Comparison of ENCODE assay signal across 13 mouse cellular contexts in genomic region chr11:68911531-68912177, GRCm38 (mm10). TPM values are rescaled to one million over a fixed set of nuclear protein-coding genes. Genes with fewer than 3 reads are reported as not detected.
DNase-seq lines count a peak whose midpoint lies in the region; ATAC-seq and TF ChIP-seq lines count a peak whose summit lies in the region.
"Had no signal": no experiment of that assay in that cellular context is flagged by ENCODE, and none has a peak within 500 bp of the region (broad histone marks: within the 10 kb centered on the region; RNA-seq: fewer than 3 reads in every experiment).

No protein-coding gene starts in this region.

- no peak overlapping the region for H3K9ac ChIP-seq in liver, embryonic 11.5 days (ENCODE audit: low read depth, low read length)
- no peak overlapping the region for H3K9ac ChIP-seq in liver, postnatal 0 days (replicated peaks)
- H3K9ac ChIP-seq in embryonic facial prominence, embryonic 14.5 days (ENCODE audit: low read depth, low read length) = peak overlapping the region; percentile 11; the same call in 1 of the 2 replicates
- no peak overlapping the region for H3K9ac ChIP-seq in intestine, postnatal 0 days (ENCODE audit: low read depth, low read length)
- H3K9ac ChIP-seq: midbrain, embryonic 12.5 days had no signal

- H3K27me3 ChIP-seq in liver, embryonic 11.5 days (replicated peaks; ENCODE audit: control insufficient read depth, insufficient read depth, low read length) = peaks cover 3% of the 10 kb centered on the region; the same call in 1 of the 2 replicates
- H3K27me3 ChIP-seq in liver, postnatal 0 days (ENCODE audit: insufficient read depth, low read length) = no peaks in the 10 kb centered on the region
- no peaks in the 10 kb centered on the region for H3K27me3 ChIP-seq in embryonic facial prominence, embryonic 14.5 days (replicated peaks; ENCODE audit: control insufficient read depth, insufficient read depth, low read length)
- no peaks in the 10 kb centered on the region for H3K27me3 ChIP-seq in intestine, postnatal 0 days (replicated peaks; ENCODE audit: control insufficient read depth, insufficient read depth, low read length)
- H3K27me3 ChIP-seq in hindbrain, embryonic 10.5 days (ENCODE audit: insufficient read depth, poor library complexity, severe bottlenecking) = no peaks in the 10 kb centered on the region
- H3K27me3 ChIP-seq: midbrain, embryonic 12.5 days had no signal

- H3K4me3 ChIP-seq in liver, embryonic 11.5 days (ENCODE audit: low read depth, low read length) = no peak overlapping the region
- no peak overlapping the region for H3K4me3 ChIP-seq in liver, postnatal 0 days (ENCODE audit: low read depth, low read length)
- no peak overlapping the region for H3K4me3 ChIP-seq in embryonic facial prominence, embryonic 14.5 days (ENCODE audit: low read depth, low read length)
- H3K4me3 ChIP-seq in intestine, postnatal 0 days (ENCODE audit: low read depth, low read length) = no peak overlapping the region
- H3K4me3 ChIP-seq in hindbrain, embryonic 10.5 days = no peak overlapping the region
- H3K4me3 ChIP-seq: midbrain, embryonic 12.5 days had no signal

- DNase-seq in liver, embryonic 11.5 days (ENCODE audit: low spot score) = no peak
- DNase-seq in liver, postnatal 0 days = no peak
- DNase-seq in embryonic facial prominence, embryonic 14.5 days (ENCODE audit: low spot score) = peak; percentile 76
- peak; percentile 59 for DNase-seq in lung, postnatal 10 days
- no peak for DNase-seq in hindbrain, embryonic 10.5 days (ENCODE audit: low spot score)
- DNase-seq in c-Kit-positive CD71-positive TER-119-positive erythroid progenitor cells, embryonic 14.5 days (ENCODE audit: low spot score) = no peak
- no peak for DNase-seq in layer of hippocampus, postnatal 36 days
- DNase-seq: gastrocnemius, postnatal 36 days; liver; thymus, adult 2 months had no signal

- ATAC-seq in liver, embryonic 11.5 days (replicated peaks; ENCODE audit: low FRiP score) = no peak
- ATAC-seq in liver, postnatal 0 days = no peak
- no peak; the same call in 1 of the 2 replicates for ATAC-seq in embryonic facial prominence, embryonic 14.5 days (ENCODE audit: low read depth)
- ATAC-seq in intestine, postnatal 0 days = no peak
- ATAC-seq: CD4-positive, CD25-positive, alpha-beta regulatory T cell, adult 4 months had no signal

- no peak for TF ChIP-seq CTCF in liver, postnatal 0 days (IDR thresholded peaks at IDR 0.05; ENCODE audit: low read depth)
- TF ChIP-seq CTCF in intestine, postnatal 0 days (IDR thresholded peaks at IDR 0.05; ENCODE audit: low read depth) = no peak

- peak overlapping the region; percentile 9; the same call in 1 of the 2 replicates for H3K27ac ChIP-seq in liver, embryonic 11.5 days (ENCODE audit: low read depth, low read length)
- H3K27ac ChIP-seq in liver, postnatal 0 days (ENCODE audit: low read depth) = no peak overlapping the region; the same call in 1 of the 2 replicates
- H3K27ac ChIP-seq in embryonic facial prominence, embryonic 14.5 days (replicated peaks; ENCODE audit: low read depth, low read length) = peak overlapping the region; percentile 65
- H3K27ac ChIP-seq in intestine, postnatal 0 days (ENCODE audit: low read depth, low read length) = 0 out of 2 replicates have a peak overlapping the region, but pooled peaks have one; percentile 11
- no peak overlapping the region; the same call in 1 of the 2 replicates for H3K27ac ChIP-seq in hindbrain, embryonic 10.5 days
- H3K27ac ChIP-seq: midbrain, embryonic 12.5 days had no signal

- no peaks in the 10 kb centered on the region for H3K4me1 ChIP-seq in liver, embryonic 11.5 days (replicated peaks; ENCODE audit: control insufficient read depth, insufficient read depth, low read length)
- H3K4me1 ChIP-seq in liver, postnatal 0 days (ENCODE audit: insufficient read depth) = 0 out of 2 replicates have a peak, but pooled peaks cover 3% of the 10 kb centered on the region
- peaks cover 3% of the 10 kb centered on the region; the same call in 1 of the 2 replicates for H3K4me1 ChIP-seq in embryonic facial prominence, embryonic 14.5 days (ENCODE audit: control insufficient read depth, insufficient read depth, low read length)
- H3K4me1 ChIP-seq in intestine, postnatal 0 days (replicated peaks; ENCODE audit: control insufficient read depth, insufficient read depth, low read length) = no peaks in the 10 kb centered on the region
- no peaks in the 10 kb centered on the region for H3K4me1 ChIP-seq in hindbrain, embryonic 10.5 days (replicated peaks)
- H3K4me1 ChIP-seq: midbrain, embryonic 12.5 days had no signal

- no peak for TF ChIP-seq EP300 in liver, postnatal 0 days (IDR thresholded peaks at IDR 0.05; ENCODE audit: low read depth)

- H3K9me3 ChIP-seq in liver, embryonic 11.5 days (ENCODE audit: control insufficient read depth, low read length) = no peaks in the 10 kb centered on the region
- H3K9me3 ChIP-seq in liver, postnatal 0 days (ENCODE audit: low read length) = no peaks in the 10 kb centered on the region
- H3K9me3 ChIP-seq in embryonic facial prominence, embryonic 14.5 days (ENCODE audit: control insufficient read depth, low read length) = no peaks in the 10 kb centered on the region
- no peaks in the 10 kb centered on the region for H3K9me3 ChIP-seq in intestine, postnatal 0 days (ENCODE audit: control insufficient read depth)
- H3K9me3 ChIP-seq in hindbrain, embryonic 10.5 days = no peaks in the 10 kb centered on the region
- H3K9me3 ChIP-seq: midbrain, embryonic 12.5 days had no signal

- peaks cover 4% of the 10 kb centered on the region; the same call in 1 of the 2 replicates for H3K36me3 ChIP-seq in liver, embryonic 11.5 days (ENCODE audit: control insufficient read depth, insufficient read depth, low read length)
- peaks cover 4% of the 10 kb centered on the region; the same call in 1 of the 2 replicates for H3K36me3 ChIP-seq in liver, postnatal 0 days (replicated peaks; ENCODE audit: insufficient read depth, low read length)
- no peaks in the 10 kb centered on the region for H3K36me3 ChIP-seq in embryonic facial prominence, embryonic 14.5 days (ENCODE audit: control insufficient read depth, insufficient read depth, low read length)
- H3K36me3 ChIP-seq in intestine, postnatal 0 days (ENCODE audit: control insufficient read depth, insufficient read depth) = 0 out of 2 replicates have a peak, but pooled peaks cover 6% of the 10 kb centered on the region
- H3K36me3 ChIP-seq in hindbrain, embryonic 10.5 days = peaks cover 15% of the 10 kb centered on the region

- no peak overlapping the region for H3K4me2 ChIP-seq in liver, embryonic 11.5 days
- H3K4me2 ChIP-seq in liver, postnatal 0 days (ENCODE audit: low read depth, low read length) = no peak overlapping the region
- H3K4me2 ChIP-seq in embryonic facial prominence, embryonic 14.5 days (ENCODE audit: low read depth, low read length) = no peak overlapping the region
- H3K4me2 ChIP-seq in intestine, postnatal 0 days (replicated peaks; ENCODE audit: low read depth) = peak overlapping the region; percentile 17
- H3K4me2 ChIP-seq: midbrain, embryonic 12.5 days had no signal

- 35% methylated on average over 14 of the region's 14 CpGs for WGBS in liver, embryonic 11.5 days
- 19% methylated on average over 14 of the region's 14 CpGs for WGBS in liver, postnatal 0 days (ENCODE audit: insufficient replicate concordance)
- 44% methylated on average over 14 of the region's 14 CpGs for WGBS in embryonic facial prominence, embryonic 14.5 days
- WGBS in intestine, postnatal 0 days = 26% methylated on average over 14 of the region's 14 CpGs
- 72% methylated on average over 14 of the region's 14 CpGs for WGBS in hindbrain, embryonic 10.5 days

RNA-seq across cellular contexts. Expression of gene Rpl26, which starts 10.3 kb away (rescaled TPM):
- 1,252 and 1,388 TPM in 2 replicates for polyA plus RNA-seq in liver, embryonic 11.5 days (2014; fragmentation: Nextera tagmentation; extraction: Ambion mirVana)
- polyA plus RNA-seq in liver, postnatal 0 days (2015; fragmentation: Nextera tagmentation; extraction: Ambion mirVana) = 531 and 540 TPM in 2 replicates
- polyA plus RNA-seq in embryonic facial prominence, embryonic 14.5 days (2014; fragmentation: Nextera tagmentation; extraction: Ambion mirVana) = 1,088 and 1,233 TPM in 2 replicates
- polyA plus RNA-seq in intestine, postnatal 0 days (2015; fragmentation: Nextera tagmentation; extraction: Ambion mirVana) = 623 and 626 TPM in 2 replicates
- polyA plus RNA-seq in hindbrain, embryonic 10.5 days (2016; fragmentation: Nextera tagmentation; extraction: Ambion mirVana) = 904 and 972 TPM in 2 replicates
- total RNA-seq in layer of hippocampus, postnatal 36 days (2021) = 100 to 1,000 TPM; 738 to 741 TPM

RNA-seq across cellular contexts. Expression of gene Odf4, which starts 15.2 kb away (rescaled TPM):
- not detected in 2 replicates for polyA plus RNA-seq in liver, embryonic 11.5 days (2014; fragmentation: Nextera tagmentation; extraction: Ambion mirVana)
- not detected in 2 replicates for polyA plus RNA-seq in liver, postnatal 0 days (2015; fragmentation: Nextera tagmentation; extraction: Ambion mirVana)
- not detected in 2 replicates for polyA plus RNA-seq in embryonic facial prominence, embryonic 14.5 days (2014; fragmentation: Nextera tagmentation; extraction: Ambion mirVana)
- not detected in 2 replicates for polyA plus RNA-seq in intestine, postnatal 0 days (2015; fragmentation: Nextera tagmentation; extraction: Ambion mirVana)
- polyA plus RNA-seq in hindbrain, embryonic 10.5 days (2016; fragmentation: Nextera tagmentation; extraction: Ambion mirVana) = not detected in 2 replicates
- not detected for total RNA-seq in layer of hippocampus, postnatal 36 days (2021)
- total RNA-seq: gastrocnemius, postnatal 36 days had no signal
- polyA plus RNA-seq: CD4-positive, CD25-positive, alpha-beta regulatory T cell, adult 4 months had no signal

RNA-seq across cellular contexts. Expression of gene Rnf222, which starts 23.3 kb away (rescaled TPM):
- polyA plus RNA-seq in liver, embryonic 11.5 days (2014; fragmentation: Nextera tagmentation; extraction: Ambion mirVana) = 0.10 and 0.16 TPM in 2 replicates
- 0.02 and 0.07 TPM in 2 replicates for polyA plus RNA-seq in liver, postnatal 0 days (2015; fragmentation: Nextera tagmentation; extraction: Ambion mirVana)
- polyA plus RNA-seq in embryonic facial prominence, embryonic 14.5 days (2014; fragmentation: Nextera tagmentation; extraction: Ambion mirVana) = 0.17 and 0.45 TPM in 2 replicates
- 0.04 and 0.13 TPM in 2 replicates for polyA plus RNA-seq in intestine, postnatal 0 days (2015; fragmentation: Nextera tagmentation; extraction: Ambion mirVana)
- polyA plus RNA-seq in hindbrain, embryonic 10.5 days (2016; fragmentation: Nextera tagmentation; extraction: Ambion mirVana) = 0.07 TPM in 1 of 2 replicates, not detected in the other
- total RNA-seq in layer of hippocampus, postnatal 36 days (2021) = not detected
- total RNA-seq: gastrocnemius, postnatal 36 days had no signal
- polyA plus RNA-seq: CD4-positive, CD25-positive, alpha-beta regulatory T cell, adult 4 months had no signal

RNA-seq across cellular contexts. Expression of gene Ndel1, which starts 40.0 kb away (rescaled TPM):
- 47.8 and 53.9 TPM in 2 replicates for polyA plus RNA-seq in liver, embryonic 11.5 days (2014; fragmentation: Nextera tagmentation; extraction: Ambion mirVana)
- polyA plus RNA-seq in liver, postnatal 0 days (2015; fragmentation: Nextera tagmentation; extraction: Ambion mirVana) = 32.8 and 33.8 TPM in 2 replicates
- 90.0 and 95.4 TPM in 2 replicates for polyA plus RNA-seq in embryonic facial prominence, embryonic 14.5 days (2014; fragmentation: Nextera tagmentation; extraction: Ambion mirVana)
- polyA plus RNA-seq in intestine, postnatal 0 days (2015; fragmentation: Nextera tagmentation; extraction: Ambion mirVana) = 63.6 and 67.6 TPM in 2 replicates
- polyA plus RNA-seq in hindbrain, embryonic 10.5 days (2016; fragmentation: Nextera tagmentation; extraction: Ambion mirVana) = 56.3 and 57.7 TPM in 2 replicates
- total RNA-seq in layer of hippocampus, postnatal 36 days (2021) = 10 to 100 TPM; 90.5 to 93.2 TPM

RNA-seq across cellular contexts. Expression of gene Arhgef15, which starts 45.6 kb away (rescaled TPM):
- polyA plus RNA-seq in liver, embryonic 11.5 days (2014; fragmentation: Nextera tagmentation; extraction: Ambion mirVana) = 5.8 and 6.8 TPM in 2 replicates
- polyA plus RNA-seq in liver, postnatal 0 days (2015; fragmentation: Nextera tagmentation; extraction: Ambion mirVana) = 1.8 TPM in 2 replicates
- polyA plus RNA-seq in embryonic facial prominence, embryonic 14.5 days (2014; fragmentation: Nextera tagmentation; extraction: Ambion mirVana) = 7.3 and 8.9 TPM in 2 replicates
- 2.6 and 3.4 TPM in 2 replicates for polyA plus RNA-seq in intestine, postnatal 0 days (2015; fragmentation: Nextera tagmentation; extraction: Ambion mirVana)
- polyA plus RNA-seq in hindbrain, embryonic 10.5 days (2016; fragmentation: Nextera tagmentation; extraction: Ambion mirVana) = 7.9 and 8.6 TPM in 2 replicates
- 10 to 100 TPM in 1 of 2 experiments, 1 to 10 TPM in 1; 7.4 to 10.5 TPM for total RNA-seq in layer of hippocampus, postnatal 36 days (2021)

Comparison
In these comparisons a context has a peak if more than half of its experiments do, and no peak if none do; other contexts are left out.
1. H3K27ac ChIP-seq: peak in liver, embryonic 11.5 days (single experiment), embryonic facial prominence, embryonic 14.5 days (single experiment) and intestine, postnatal 0 days (single experiment); none in liver, postnatal 0 days (single experiment) and hindbrain, embryonic 10.5 days (single experiment).
2. DNase-seq: peak in embryonic facial prominence, embryonic 14.5 days (single experiment) and lung, postnatal 10 days (single experiment); none in liver, embryonic 11.5 days (single experiment), liver, postnatal 0 days (single experiment), hindbrain, embryonic 10.5 days (single experiment), c-Kit-positive CD71-positive TER-119-positive erythroid progenitor cells, embryonic 14.5 days (single experiment) and layer of hippocampus, postnatal 36 days (0 of 2).